Mouse (Mus musculus): ENCODE results near the gene Tango6. TPM values are rescaled to one million over a fixed set of nuclear protein-coding genes. Genes with fewer than 3 reads are reported as not detected.

Tango6 gene
- total RNA-seq, 1 experiment = 13.6 TPM

GRCm38 (mm10) chr8:106643100-106643499, 39.8 kb upstream of the Tango6 start:
- no peak for DNase-seq (ENCODE audit: low read depth, low spot score)
- TF ChIP-seq ZNF384 (IDR thresholded peaks at IDR 0.05; ENCODE audit: low read depth, low read length) (no peak), MAFK (IDR thresholded peaks at IDR 0.05; ENCODE audit: insufficient read depth, low read depth, low read length) (no peak), ZC3H11A (IDR thresholded peaks at IDR 0.05; ENCODE audit: borderline replicate concordance, low read depth, low read length) (no peak), HCFC1 (IDR thresholded peaks at IDR 0.05; ENCODE audit: borderline replicate concordance, insufficient read depth, low read length) (no peak), CHD2 (IDR thresholded peaks at IDR 0.05; ENCODE audit: low read depth, low read length) (no peak)
- H3K36me3 ChIP-seq (ENCODE audit: control insufficient read depth, insufficient read depth, low read length, poor library complexity, severe bottlenecking) = peaks cover 7% of the 10 kb centered on the region; the same call in 1 of the 2 replicates
- peaks cover 23 to 48% of the 10 kb centered on the region in 2 experiments for H3K4me1 ChIP-seq (ENCODE audit: control insufficient read depth in 2 of 2, insufficient read depth in 2 of 2, low read length in 2 of 2, poor library complexity in 1 of 2)
- H3K9me3 ChIP-seq (ENCODE audit: control insufficient read depth, insufficient read depth, low read depth, low read length) = no peaks in the 10 kb centered on the region
- H3K4me3 ChIP-seq (ENCODE audit: insufficient read depth in 1 of 2, low read depth in 1 of 2, low read length in 2 of 2, poor library complexity in 1 of 2, severe bottlenecking in 1 of 2) = no peak overlapping the region
- in situ Hi-C loops (cut with MboI; ENCODE audit: low sequenced_read_pairs in 2 of 2, unreplicated experiment in 2 of 2) = no loop called here
- H3K9ac ChIP-seq (ENCODE audit: insufficient read depth, low read depth, low read length, poor library complexity, severe bottlenecking) = no peak overlapping the region
- H3K27ac ChIP-seq (ENCODE audit: insufficient read depth, low read depth, low read length, poor library complexity, severe bottlenecking) = no peak overlapping the region

DNA sequence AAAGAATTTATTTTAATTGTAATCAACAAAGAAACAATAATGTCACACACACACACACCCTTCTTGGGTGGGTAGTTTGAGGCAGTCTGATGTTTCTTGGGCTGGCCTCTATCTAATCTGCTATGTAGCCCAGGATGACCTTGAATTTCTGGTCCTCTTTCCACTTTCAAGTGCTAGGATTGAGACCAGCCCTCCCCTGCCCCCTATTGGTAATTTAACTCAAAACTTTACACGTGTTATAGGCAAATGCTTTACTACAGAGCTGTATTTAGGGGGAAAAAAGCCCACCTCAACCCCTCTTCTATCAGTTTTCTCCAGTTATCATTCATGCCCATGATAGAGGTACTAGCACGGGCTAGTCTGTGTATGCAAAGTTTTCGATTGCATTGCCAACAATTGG, 37.9 kb upstream of the Tango6 start:
- Histone ChIP-seq H3K9me3 (ENCODE audit: control insufficient read depth, insufficient read depth, low read depth, low read length) (no peaks in the 10 kb centered on the region), H3K36me3 (ENCODE audit: control insufficient read depth, insufficient read depth, low read length, poor library complexity, severe bottlenecking) (peaks cover 16% of the 10 kb centered on the region), H3K4me1 (ENCODE audit: control insufficient read depth in 2 of 2, insufficient read depth in 2 of 2, low read length in 2 of 2, poor library complexity in 1 of 2) (peaks cover 19 to 37% of the 10 kb centered on the region in 2 experiments), H3K9ac (ENCODE audit: insufficient read depth, low read depth, low read length, poor library complexity, severe bottlenecking) (no peak overlapping the region), H3K27ac (ENCODE audit: insufficient read depth, low read depth, low read length, poor library complexity, severe bottlenecking) (no peak overlapping the region; the same call in 1 of the 2 replicates), H3K4me3 (ENCODE audit: insufficient read depth in 1 of 2, low read depth in 1 of 2, low read length in 2 of 2, poor library complexity in 1 of 2, severe bottlenecking in 1 of 2) (no peak overlapping the region)
- in situ Hi-C loops (cut with MboI; ENCODE audit: low sequenced_read_pairs in 2 of 2, unreplicated experiment in 2 of 2) = loop anchor here in 1 of 2 experiments (5.0 kb wide), 1 partner anchor 78 kb away; no protein-coding TSS in a partner anchor
- DNase-seq (ENCODE audit: low read depth, low spot score) = no peak
- 0 out of 2 replicates have a peak, but pooled peaks have one; percentile 24 for TF ChIP-seq ZC3H11A (IDR thresholded peaks at IDR 0.05; ENCODE audit: borderline replicate concordance, low read depth, low read length)
- no peak for TF ChIP-seq HCFC1 (IDR thresholded peaks at IDR 0.05; ENCODE audit: borderline replicate concordance, insufficient read depth, low read length)
- no peak for TF ChIP-seq CHD2 (IDR thresholded peaks at IDR 0.05; ENCODE audit: low read depth, low read length)

- in situ Hi-C loops (cut with MboI; ENCODE audit: low sequenced_read_pairs in 2 of 2, unreplicated experiment in 2 of 2) = loop anchor here in 1 of 2 experiments (5.0 kb wide), 1 partner anchor 79 kb away; no protein-coding TSS in a partner anchor
Observed at GRCm38 (mm10) chr8:106646153-106646552, 36.7 kb upstream of the Tango6 start.

GRCm38 (mm10) chr8:106646731-106647130, 36.1 kb upstream of the Tango6 start:
- peaks cover 14 to 24% of the 10 kb centered on the region in 2 experiments for H3K4me1 ChIP-seq (ENCODE audit: control insufficient read depth in 2 of 2, insufficient read depth in 2 of 2, low read length in 2 of 2, poor library complexity in 1 of 2)
- no peak overlapping the region for H3K4me3 ChIP-seq (ENCODE audit: insufficient read depth in 1 of 2, low read depth in 1 of 2, low read length in 2 of 2, poor library complexity in 1 of 2, severe bottlenecking in 1 of 2)
- TF ChIP-seq ZC3H11A (IDR thresholded peaks at IDR 0.05; ENCODE audit: borderline replicate concordance, low read depth, low read length) (no peak), ZNF384 (IDR thresholded peaks at IDR 0.05; ENCODE audit: low read depth, low read length) (no peak), MAFK (IDR thresholded peaks at IDR 0.05; ENCODE audit: insufficient read depth, low read depth, low read length) (no peak), CHD2 (IDR thresholded peaks at IDR 0.05; ENCODE audit: low read depth, low read length) (no peak), HCFC1 (IDR thresholded peaks at IDR 0.05; ENCODE audit: borderline replicate concordance, insufficient read depth, low read length) (no peak)
- H3K27ac ChIP-seq (ENCODE audit: insufficient read depth, low read depth, low read length, poor library complexity, severe bottlenecking) = no peak overlapping the region
- no peak for DNase-seq (ENCODE audit: low read depth, low spot score)
- H3K9me3 ChIP-seq (ENCODE audit: control insufficient read depth, insufficient read depth, low read depth, low read length) = no peaks in the 10 kb centered on the region
- in situ Hi-C loops (cut with MboI; ENCODE audit: low sequenced_read_pairs in 2 of 2, unreplicated experiment in 2 of 2) = loop anchor here in 1 of 2 experiments (5.0 kb wide), 1 partner anchor 79 kb away; no protein-coding TSS in a partner anchor
- peaks cover 24% of the 10 kb centered on the region for H3K36me3 ChIP-seq (ENCODE audit: control insufficient read depth, insufficient read depth, low read length, poor library complexity, severe bottlenecking)
- H3K9ac ChIP-seq (ENCODE audit: insufficient read depth, low read depth, low read length, poor library complexity, severe bottlenecking) = no peak overlapping the region; the same call in 1 of the 2 replicates

More at GRCm38 (mm10) chr8:106646153-106646552, 36.7 kb upstream of the Tango6 start:
- DNase-seq (ENCODE audit: low read depth, low spot score) = no peak
- Histone ChIP-seq H3K4me3 (ENCODE audit: insufficient read depth in 1 of 2, low read depth in 1 of 2, low read length in 2 of 2, poor library complexity in 1 of 2, severe bottlenecking in 1 of 2) (no peak overlapping the region), H3K4me1 (ENCODE audit: control insufficient read depth in 2 of 2, insufficient read depth in 2 of 2, low read length in 2 of 2, poor library complexity in 1 of 2) (peaks cover 18 to 29% of the 10 kb centered on the region in 2 experiments), H3K9ac (ENCODE audit: insufficient read depth, low read depth, low read length, poor library complexity, severe bottlenecking) (no peak overlapping the region), H3K27ac (ENCODE audit: insufficient read depth, low read depth, low read length, poor library complexity, severe bottlenecking) (no peak overlapping the region), H3K9me3 (ENCODE audit: control insufficient read depth, insufficient read depth, low read depth, low read length) (no peaks in the 10 kb centered on the region), H3K36me3 (ENCODE audit: control insufficient read depth, insufficient read depth, low read length, poor library complexity, severe bottlenecking) (peaks cover 19% of the 10 kb centered on the region)
- TF ChIP-seq ZNF384 (IDR thresholded peaks at IDR 0.05; ENCODE audit: low read depth, low read length) (no peak), HCFC1 (IDR thresholded peaks at IDR 0.05; ENCODE audit: borderline replicate concordance, insufficient read depth, low read length) (no peak), ZC3H11A (IDR thresholded peaks at IDR 0.05; ENCODE audit: borderline replicate concordance, low read depth, low read length) (no peak), CHD2 (IDR thresholded peaks at IDR 0.05; ENCODE audit: low read depth, low read length) (no peak)

Data from ES-E14 (cell line).